Mouse (Mus musculus) c-Kit-positive CD71-positive TER-119-positive erythroid progenitor cells, embryonic 14.5 days (primary cell): Measurements from ENCODE around the gene Dars.

Source experiments
- DNase-seq: peaks from one replicate; pipeline ENCODE4 v3.0.0-alpha.2; 2013; ENCODE audit warnings: low spot score

Dars gene

DNA sequence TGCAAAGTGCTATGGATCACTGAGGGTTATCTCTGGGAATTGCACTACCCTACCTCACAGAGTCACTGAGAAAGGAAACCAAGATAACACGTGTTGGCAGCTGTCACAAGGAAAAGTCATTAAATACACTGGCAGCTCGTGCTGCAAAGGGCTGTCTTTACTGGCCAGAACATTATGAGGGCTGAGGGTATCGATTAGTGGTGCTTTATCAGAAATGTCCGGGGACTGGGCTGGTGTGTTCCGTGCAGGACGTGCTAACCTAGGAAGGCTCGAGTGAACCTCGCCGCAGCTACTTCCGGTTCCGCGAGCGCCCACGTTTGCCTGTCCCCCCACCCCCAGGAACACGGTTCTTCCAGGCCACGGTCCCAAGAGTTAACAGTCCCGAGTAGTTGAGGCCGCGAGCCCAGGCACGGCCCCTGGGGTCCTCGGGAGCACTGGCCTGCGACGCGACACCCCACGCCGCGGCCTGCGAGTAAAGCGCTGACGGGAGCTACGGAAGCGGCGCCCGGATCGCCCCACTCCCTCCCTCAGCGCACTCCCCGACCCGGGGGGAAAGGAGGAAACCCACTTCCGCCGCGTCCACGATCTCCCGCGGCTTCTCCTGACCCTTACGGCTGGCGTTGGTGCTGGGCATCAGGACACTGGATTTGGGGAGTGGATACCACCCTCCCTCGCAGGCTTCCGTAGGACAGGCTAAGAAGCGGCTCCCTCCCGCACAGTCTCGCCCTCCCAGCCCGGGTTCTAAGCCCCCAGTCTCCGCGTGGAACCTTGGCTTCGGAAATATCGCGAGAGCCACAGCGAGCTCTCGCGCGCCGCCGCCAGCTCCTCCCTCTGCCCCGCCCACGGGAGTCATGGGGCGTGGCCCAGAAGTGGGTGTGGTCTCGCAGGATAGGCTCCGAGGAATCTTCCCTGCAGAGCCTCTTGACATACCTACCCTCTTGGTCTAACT, at the start of gene Dars:
Gene Dars (minus strand): TSS at position 785 of the 949 bp plus-strand sequence.
- peak; percentile 91 for DNase-seq

DNA sequence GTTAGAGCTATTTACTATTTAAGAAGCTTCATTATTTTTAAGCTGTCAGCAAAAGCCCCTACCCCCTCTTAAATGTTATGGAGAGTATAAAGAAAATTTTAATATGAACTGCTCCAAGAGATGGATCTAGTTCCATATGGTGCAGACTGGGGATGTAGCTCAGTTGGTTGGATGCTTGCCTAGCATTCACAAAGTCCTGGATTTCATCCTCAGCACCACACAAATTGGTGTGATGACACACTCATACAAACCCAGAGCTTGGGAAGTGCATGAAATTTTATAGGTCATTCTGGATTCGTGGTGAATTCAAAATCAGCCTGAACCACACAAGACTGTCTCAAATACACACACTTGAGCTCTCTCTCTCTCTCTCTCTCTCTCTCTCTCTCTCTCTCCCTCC, 49.7 kb upstream of the Dars start:
- no peak for DNase-seq

DNA sequence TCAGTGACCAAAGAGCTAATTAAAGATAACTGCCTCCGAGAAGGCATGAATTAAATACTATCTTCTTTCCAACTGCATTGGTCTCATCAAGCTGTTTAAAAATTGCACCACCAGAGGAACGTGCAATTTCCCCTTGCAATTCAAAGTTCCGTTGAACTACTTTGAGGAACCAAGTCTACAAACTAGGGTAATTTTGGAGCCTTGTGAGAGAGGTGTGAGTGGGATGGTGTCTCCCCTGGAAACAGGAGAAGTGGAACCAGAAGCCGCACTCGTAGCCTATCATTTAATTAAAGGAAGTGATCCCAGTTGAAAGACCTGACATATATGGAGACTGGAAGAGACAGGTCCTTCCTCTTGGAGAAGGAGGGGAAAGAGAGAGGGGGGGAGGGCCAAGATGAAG, 46.3 kb upstream of the Dars start:
- no peak for DNase-seq

DNA sequence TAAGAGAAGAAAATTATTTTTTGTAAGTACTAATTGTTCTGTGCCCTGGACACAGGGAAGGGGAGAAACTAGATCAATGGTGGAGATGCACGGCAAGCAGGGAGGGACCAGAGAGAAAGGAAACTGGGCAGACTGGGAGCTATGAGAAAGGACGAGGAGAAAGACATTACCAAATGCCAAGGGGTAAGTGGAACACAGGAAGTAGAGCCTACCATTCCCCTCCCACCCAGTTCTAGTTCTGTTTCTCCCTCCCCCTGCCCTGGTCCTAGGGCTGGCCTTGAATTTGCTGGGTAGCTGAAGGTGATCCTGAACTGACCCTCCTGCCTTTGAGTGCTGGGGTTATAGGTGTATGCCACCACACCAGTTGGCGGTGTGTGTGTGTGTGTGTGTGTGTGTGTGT, 45.2 kb upstream of the Dars start:
- no peak for DNase-seq

DNA sequence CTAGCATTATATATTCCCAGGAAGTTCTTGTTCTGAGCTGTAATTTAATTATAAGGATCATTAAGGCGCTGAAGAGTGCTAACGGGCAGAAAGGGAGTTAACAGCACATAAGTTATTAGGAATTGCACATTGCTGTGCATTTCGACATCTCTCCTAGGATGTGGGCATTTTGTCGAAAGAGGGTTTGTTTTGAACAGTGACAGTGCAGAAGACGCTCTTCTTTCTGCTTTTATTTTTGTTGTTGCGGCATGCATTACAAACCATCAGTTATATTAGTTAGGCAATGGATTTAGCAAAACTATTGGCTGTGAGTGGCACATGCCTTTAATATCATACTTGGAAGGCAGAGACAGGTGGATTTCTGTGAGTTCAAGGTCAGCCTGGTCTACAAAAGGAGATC, 43.6 kb upstream of the Dars start:
- DNase-seq: no peak

DNA sequence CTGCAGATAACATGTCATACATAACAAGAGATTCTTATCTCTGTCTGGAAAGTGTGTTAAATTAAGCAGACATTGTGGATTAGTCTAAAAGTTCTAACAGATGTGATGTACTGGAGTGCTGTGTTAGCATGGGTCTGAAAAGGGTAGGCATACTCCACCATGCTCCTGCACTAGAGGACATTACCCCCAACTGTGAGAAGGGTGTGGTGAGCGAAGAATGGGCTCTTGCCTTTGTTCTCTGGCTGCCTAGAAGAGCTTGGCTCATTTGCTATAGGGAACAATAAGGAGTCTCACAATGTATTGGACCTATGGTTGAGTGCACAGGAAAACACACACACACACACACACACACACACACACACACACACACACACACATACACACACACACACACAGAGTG, 42.3 kb upstream of the Dars start:
- no peak for DNase-seq

DNA sequence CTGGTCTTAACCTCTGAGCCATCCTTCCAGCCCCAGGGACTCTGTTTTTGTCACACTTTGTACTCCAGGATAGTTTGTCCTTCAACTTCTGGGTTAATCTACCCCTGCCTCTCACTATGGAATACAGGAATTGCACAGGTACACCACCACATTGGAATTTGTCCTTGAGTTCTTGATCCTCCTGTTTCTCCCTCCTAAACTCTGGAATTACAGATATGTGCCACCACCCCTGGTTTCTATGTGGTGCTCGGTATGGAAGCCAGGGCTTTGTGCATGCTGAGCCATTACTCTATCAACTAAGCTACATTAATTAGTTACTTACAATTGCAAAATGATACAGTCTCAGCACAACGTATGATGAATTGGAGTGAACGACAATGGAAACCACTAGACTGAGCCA, 41.8 kb upstream of the Dars start:
- DNase-seq: no peak

DNA sequence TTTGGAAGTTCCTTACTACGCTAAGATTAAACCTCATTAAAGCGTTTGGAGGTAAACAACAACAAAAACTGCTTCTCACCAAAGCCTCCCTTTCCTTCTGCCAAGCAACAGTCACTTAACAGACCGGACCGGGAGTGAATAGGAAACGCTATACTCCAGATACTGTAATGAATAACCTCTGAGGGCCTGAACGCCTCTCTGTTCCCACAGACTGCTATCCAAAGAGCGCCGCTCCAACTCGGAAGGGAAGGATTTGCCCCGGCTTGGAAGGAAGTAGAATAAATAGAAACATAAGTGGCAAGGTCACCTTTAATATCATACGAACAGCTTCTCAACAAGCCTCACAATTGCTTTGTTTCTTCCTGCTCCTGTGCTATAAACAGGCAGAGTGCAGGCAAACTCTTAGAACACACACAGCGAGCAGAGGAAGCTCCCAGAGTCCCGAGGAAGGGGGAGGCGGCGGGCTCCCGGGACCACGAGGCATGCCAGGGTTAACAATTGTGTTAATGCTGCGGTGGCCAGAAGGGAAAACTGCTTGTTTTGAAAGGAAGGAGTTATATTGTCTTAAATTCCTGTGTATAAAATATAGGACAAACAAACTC, 39.8 kb upstream of the Dars start:
- DNase-seq: no peak

DNA sequence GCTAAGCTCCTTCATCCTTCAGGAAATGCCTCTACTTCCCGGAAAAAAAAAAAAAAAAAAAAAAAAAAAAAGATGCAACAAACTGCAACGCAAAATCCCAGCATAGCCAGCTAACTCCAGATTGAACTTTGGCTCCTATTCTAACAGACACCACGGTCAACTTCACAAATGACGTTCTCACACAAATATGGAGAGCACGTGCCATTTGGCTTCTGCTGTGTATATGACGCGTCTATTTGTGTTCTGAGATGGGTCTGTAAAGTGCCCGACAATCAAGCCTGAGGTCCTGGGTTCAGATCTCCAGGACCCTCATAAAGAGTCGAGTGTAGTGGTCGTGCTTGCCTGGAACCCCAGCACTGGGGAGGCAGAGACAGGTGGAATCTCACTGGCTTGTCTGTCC, 39.1 kb upstream of the Dars start:
- no peak for DNase-seq

DNA sequence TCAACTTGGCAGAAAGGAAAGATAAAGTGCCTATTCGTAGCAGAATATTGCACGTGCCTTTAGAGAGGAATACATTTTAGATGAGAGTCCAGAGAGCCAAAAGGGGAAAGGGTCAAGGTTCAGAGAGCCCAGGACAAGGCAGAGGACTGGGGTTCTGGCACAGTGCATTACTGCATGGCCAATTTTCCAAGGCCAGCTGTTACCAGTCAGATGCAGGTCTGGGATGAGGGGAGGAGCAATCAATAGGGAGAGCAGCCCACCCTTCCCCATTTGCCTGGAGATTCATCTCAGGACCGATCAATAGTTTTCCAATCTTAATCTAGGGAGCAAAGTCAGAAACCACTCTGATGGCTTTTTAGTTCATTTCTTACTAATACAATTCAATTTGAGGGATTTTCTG, 35.0 kb upstream of the Dars start:
- no peak for DNase-seq

DNA sequence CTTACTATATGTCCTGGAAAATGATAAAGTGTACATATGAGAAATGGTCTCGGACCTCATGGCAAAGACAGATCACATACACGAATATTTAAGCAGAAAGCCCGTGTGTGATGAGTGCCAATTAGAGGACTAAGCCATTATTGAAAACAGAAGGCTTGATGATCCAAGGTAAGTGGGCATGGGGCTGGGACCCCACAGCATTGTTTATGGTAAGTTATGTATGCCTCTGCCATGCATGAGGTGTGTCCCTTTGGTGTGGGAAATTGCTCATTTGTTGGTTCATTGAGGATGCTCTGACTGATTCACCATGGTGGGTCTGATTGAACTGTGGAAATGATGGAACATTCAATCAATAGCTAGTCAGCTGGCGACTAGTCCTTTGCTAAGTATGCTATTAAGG, 34.0 kb upstream of the Dars start:
- DNase-seq: no peak

DNA sequence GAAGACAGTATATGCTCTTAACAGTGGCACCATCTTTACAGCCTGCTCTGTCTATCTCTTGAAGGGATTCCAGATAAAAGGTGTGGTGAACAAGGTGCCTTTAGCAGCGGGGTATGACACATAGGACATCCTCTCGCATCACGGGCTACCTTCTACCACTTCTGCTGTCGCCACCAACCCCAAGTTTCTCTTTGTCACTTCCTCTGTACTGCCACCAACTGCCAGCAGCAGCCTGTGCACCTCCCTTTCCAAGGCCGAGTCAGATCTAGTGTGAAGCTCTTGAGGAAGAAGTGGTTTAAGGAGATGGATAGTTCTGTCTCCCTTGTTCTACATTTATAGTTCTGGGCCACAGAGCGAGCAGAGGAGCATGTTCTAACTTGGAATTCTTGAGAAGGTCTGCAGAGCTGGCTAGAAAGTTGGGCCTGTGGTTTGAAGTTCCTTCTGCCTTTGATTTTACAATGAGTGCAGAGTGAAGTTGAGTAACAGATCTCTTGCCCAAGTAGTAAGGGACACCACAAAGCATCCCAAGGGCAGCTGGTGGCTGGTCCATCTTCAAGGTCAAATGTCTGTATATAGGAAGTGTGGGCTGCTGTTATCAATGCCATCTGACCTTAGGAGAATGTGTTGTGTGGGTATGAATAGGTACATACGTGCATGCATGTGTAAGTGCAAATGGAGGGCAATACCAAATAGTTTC, 30.2 kb upstream of the Dars start:
- DNase-seq: no peak

DNA sequence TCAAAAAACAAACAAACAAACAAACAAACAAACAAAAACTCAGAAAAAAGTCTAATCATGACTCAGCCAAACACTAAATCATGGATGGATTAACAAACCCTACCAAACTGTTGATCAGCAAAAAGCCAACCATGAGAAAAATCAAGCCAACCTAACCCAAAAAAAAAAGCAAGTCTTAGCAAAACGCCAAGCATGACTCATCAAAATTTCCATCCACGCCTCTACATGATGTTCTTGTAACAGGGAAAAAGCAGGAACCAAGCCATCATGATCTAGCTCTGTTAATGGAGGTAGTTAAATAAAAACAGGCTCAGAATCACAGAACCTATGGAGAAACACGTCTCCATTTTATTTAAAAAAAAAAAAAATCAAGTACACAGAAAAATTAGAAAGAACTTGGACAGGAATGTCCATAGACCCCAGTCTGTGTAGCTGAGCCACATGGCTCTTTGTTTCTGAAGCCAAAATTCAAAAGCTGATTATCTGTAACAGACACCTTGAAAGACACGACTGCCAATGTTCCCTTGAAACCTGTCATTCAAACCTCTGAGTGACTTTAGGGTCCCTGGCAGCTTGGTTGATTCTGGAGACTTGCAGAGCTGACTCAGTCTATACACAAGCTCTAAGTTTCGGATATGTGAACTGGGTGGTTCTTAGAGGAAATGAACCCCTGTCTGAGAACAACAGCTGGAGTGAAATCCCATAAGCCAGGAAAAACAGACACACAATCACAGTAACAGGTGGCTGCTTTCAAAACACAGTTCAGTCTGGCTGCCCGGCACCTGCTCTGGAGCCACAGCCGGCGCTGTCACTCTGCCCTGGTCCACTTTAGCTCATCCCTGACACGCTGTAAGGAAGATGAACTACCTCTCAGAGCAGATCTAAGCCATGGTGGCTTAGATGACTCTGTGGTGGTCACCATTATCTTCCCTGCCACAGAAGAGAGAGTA, 27.0 kb upstream of the Dars start:
- peak; percentile 20 for DNase-seq

DNA sequence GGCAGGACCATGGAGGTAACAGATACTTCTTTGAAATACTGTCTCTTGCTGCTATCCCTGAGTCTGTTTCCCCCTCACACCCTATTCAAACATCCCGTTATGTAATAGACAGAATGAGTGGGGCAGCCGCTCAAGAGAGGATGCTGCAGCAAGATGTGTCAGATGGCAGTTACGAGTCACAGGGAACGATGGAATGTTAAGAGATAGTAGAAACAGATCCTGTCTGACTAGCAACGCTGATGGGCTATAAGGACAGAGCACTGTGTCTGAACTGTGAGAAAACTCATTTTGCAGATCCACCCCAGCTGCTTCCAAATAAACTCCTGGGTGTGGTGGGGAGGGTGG, 23.9 kb upstream of the Dars start:
- no peak for DNase-seq

DNA sequence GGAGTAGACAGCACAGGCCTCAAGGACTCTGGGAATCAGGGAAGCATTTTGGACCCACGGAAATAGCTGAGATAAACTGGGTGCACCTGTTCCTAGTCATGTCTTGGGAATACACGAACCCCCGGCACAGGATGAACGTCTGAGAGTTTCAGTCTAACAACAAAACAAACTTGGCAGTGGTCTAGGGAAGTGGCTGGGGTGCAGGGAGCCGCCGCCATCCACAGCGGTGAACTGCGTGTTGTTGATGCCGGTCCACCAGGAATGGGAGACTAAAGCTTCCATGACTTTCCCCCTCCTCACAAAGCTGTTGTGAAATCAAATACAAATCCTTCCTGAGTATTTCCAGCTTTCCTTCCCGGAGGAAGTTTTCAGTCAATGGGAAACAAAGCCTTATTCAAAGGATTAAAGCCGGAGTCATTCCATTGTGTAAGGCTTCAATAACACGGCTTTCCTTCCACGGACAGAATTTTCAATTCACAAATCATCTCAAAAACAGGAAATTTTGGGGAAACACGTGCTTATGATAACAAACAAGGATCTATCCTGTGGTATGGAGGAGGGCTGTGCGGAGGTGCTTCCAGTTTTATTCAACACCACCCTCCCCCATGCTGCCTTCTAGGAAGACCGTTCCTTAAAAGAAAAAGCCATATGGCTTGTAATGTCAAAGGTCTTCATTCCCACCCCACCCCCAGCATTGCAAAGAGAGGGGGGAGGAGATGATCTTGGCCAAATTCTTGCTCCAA, 23.4 kb upstream of the Dars start:
- no peak for DNase-seq

DNA sequence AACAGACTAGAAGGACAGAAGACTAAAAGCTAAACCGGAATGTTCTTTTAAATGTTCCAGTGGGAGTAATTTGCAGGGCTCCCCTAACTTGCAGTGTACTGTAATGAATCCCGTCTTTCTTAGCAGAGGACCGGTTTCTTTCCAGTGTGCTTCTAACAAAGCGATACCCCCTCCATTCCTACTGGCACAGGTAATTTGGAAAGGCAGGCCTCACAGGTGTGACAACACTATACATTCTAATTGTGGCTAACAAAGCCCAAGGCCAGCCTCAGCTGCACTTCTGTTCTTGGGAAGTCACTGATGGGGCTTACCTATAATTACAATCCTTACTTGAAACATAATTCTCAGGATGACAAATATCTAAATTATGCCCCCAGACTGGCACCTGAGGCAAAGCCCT, 22.4 kb upstream of the Dars start:
- DNase-seq: no peak

DNA sequence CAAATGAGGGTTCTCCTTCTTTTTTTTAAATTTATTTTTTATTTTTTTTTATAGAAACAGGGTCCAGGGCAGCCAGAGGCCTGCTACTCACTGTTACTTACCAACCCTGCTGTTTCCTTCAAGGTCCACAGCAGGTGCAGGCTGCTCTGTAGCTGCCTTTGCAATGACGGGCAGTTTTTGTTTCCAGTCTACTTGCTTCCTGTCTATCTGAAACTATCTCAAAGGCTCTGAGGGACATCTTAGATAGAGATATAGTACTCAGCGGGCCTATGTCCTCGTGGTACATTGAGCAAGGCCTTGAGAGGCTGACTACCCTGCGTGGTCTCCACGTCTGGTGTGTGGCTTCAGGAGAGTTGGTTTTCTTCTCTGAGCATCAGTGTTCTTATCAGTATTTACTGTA, 21.4 kb upstream of the Dars start:
- DNase-seq: no peak

DNA sequence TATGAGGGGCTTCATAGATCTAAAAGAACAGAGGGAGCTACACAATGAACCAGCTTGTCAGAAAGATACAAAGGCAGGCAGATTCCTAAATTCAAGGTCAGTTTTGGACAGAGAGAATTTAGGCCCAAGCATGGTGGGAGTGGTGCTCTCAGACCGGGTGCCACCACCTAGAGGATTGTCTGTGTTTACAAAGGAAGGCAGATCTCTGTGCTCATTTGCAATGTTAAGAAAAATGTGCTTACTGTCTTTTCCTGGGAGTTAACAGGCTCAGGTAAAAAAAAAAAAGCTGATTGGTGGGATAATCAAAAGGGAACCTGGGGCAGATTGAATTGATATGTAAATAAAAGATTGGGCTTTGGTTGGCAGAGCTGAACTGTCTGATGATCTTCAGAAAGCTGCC, 20.1 kb upstream of the Dars start:
- no peak for DNase-seq

DNA sequence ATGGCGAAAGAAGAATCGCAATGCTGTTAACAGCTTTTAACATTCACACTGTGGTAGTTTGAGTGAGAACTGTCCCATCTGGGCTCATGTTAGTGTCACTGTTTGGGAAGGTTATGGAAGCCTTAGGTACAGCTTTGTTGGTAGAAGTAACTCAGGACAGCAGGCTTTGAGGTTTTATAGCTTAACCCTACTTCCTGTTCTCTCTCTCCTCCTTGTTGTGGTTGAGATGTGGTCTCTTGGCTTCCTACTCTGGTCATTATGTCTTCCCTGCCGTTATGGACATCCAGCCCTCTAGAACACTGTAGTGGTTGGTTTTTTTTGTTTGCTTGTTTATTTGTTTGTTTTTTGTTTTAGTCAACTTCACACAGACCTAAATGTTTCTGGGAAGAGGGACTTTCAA, 18.8 kb upstream of the Dars start:
- DNase-seq: no peak

DNA sequence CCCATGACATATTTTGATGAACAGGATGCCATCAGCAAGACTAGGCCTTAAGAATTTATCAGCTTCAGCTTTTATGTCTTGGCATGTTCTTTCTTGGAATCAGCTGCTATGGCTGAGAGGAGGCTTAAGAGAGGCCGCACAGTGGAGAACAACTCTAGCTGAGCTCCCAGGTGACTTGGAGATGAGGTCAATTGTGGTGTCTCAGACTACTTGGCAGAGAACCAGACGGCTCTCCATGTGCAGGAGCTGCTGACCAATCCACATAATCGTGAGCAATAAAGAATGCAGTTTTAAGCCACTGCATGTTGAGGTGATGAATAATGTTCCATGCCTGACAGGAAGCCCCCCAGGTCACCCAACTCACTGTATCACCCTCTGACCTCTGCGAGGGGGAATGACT, 18.4 kb upstream of the Dars start:
- DNase-seq: no peak

DNA sequence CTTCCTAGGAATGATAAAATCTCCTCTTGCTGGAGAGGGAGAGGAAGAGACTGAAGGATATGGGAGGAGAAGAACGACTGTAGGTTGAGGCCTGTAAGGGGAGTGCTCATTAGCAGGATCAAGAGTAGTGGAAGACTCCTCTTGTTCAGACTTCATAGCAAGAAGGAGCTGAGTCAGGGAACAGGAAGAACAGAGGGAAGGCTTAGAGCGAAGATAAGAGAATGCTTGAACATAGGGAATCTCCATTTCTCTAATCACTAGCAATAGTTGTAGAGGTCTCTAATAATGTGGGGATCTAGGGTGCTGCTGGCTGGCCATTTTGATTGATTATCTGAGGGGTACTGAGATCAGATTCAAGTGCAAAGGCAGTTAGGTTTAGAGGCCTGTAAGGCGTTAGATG, 7.8 kb upstream of the Dars start:
- no peak for DNase-seq

DNA sequence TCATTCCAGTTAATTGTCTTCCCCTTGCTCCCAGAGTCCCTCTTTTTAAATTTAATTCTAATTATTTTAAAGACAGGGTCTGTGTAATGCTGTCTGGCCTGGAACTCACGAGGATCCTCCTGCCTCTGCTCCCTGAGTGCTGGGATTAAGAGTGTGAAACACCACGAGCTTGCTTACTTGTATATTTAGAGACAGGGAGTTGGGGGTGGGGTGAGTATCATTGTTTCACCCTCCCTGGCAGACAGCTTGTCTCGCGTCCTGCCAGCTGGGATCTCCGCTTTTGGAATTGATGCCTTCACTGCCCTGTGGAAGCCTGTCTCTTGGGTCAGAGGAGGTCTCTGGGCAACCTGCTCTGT, 343 bp upstream of the Dars start:
- no peak for DNase-seq
